Mouse (Mus musculus): ENCODE measurements at regions not wholly inside any gene's neighbourhood (a gene's known extent, or its start where the extent isn't known, plus 50 kb on each side); places are given as distances from the start of the nearest gene placed in this dataset.

GRCm38 (mm10) chr16:26302045-26302444 lies 69.6 kb downstream of the Cldn1 start:
- no peak for DNase-seq (ENCODE audit: low spot score in 2 of 2)

- DNase-seq (ENCODE audit: low spot score in 2 of 2): no peak
Measured at GRCm38 (mm10) chr16:26291692-26292091, 79.9 kb downstream of the Cldn1 start.

- DNase-seq (ENCODE audit: low spot score in 2 of 2): no peak
Measured at GRCm38 (mm10) chr16:26285627-26286026, 86.0 kb downstream of the Cldn1 start.

GRCm38 (mm10) chr16:26284713-26285112 lies 86.9 kb downstream of the Cldn1 start:
- no peak for DNase-seq (ENCODE audit: low spot score in 2 of 2)

- DNase-seq (ENCODE audit: low spot score in 2 of 2): no peak
Measured at GRCm38 (mm10) chr16:26282418-26282817, 89.2 kb downstream of the Cldn1 start.

- DNase-seq (ENCODE audit: low spot score in 2 of 2): no peak
Measured at GRCm38 (mm10) chr16:26281496-26281895, 90.1 kb downstream of the Cldn1 start.

- DNase-seq (ENCODE audit: low spot score in 2 of 2): no peak
Measured at GRCm38 (mm10) chr16:26276789-26277188, 94.9 kb downstream of the Cldn1 start.

GRCm38 (mm10) chr16:26252824-26253223 lies 118.8 kb downstream of the Cldn1 start:
- no peak for DNase-seq (ENCODE audit: low spot score in 2 of 2)

GRCm38 (mm10) chr16:26251698-26252097 lies 119.9 kb downstream of the Cldn1 start:
- DNase-seq (ENCODE audit: low spot score in 2 of 2): no peak

- DNase-seq (ENCODE audit: low spot score in 2 of 2): no peak
Measured at GRCm38 (mm10) chr16:26251027-26251426, 120.6 kb downstream of the Cldn1 start.

- no peak for DNase-seq (ENCODE audit: low spot score in 2 of 2)
Measured at GRCm38 (mm10) chr16:26248939-26249338, 122.7 kb downstream of the Cldn1 start.

GRCm38 (mm10) chr16:26247926-26248325 lies 123.7 kb downstream of the Cldn1 start:
- DNase-seq (ENCODE audit: low spot score in 2 of 2): no peak

- no peak for DNase-seq (ENCODE audit: low spot score in 2 of 2)
Measured at GRCm38 (mm10) chr16:26235239-26235638, 129.7 kb upstream of the P3h2 start.

GRCm38 (mm10) chr16:26234113-26234512 lies 128.5 kb upstream of the P3h2 start:
- DNase-seq (ENCODE audit: low spot score in 2 of 2): peak; percentile 64 to 76

- no peak for DNase-seq (ENCODE audit: low spot score in 2 of 2)
Measured at GRCm38 (mm10) chr16:26231110-26231509, 125.5 kb upstream of the P3h2 start.

- DNase-seq (ENCODE audit: low spot score in 2 of 2): no peak
Measured at GRCm38 (mm10) chr16:26211418-26211817, 105.8 kb upstream of the P3h2 start.

- no peak for DNase-seq (ENCODE audit: low spot score in 2 of 2)
Measured at GRCm38 (mm10) chr16:26199125-26199524, 93.5 kb upstream of the P3h2 start.

GRCm38 (mm10) chr16:26196345-26196744 lies 90.8 kb upstream of the P3h2 start:
- DNase-seq (ENCODE audit: low spot score in 2 of 2): no peak

- no peak for DNase-seq (ENCODE audit: low spot score in 2 of 2)
Measured at GRCm38 (mm10) chr16:26185288-26186281, 80.0 kb upstream of the P3h2 start.

- no peak for DNase-seq (ENCODE audit: low spot score in 2 of 2)
Measured at GRCm38 (mm10) chr16:26184647-26185262, 79.2 kb upstream of the P3h2 start.

GRCm38 (mm10) chr16:26183530-26183929 lies 77.9 kb upstream of the P3h2 start:
- no peak for DNase-seq (ENCODE audit: low spot score in 2 of 2)

- DNase-seq (ENCODE audit: low spot score in 2 of 2): no peak
Measured at GRCm38 (mm10) chr16:26181716-26182115, 76.1 kb upstream of the P3h2 start.

- no peak for DNase-seq (ENCODE audit: low spot score in 2 of 2)
Measured at GRCm38 (mm10) chr16:26171441-26171840, 65.9 kb upstream of the P3h2 start.
